Mouse (Mus musculus) myocyte (in vitro differentiated cells): ENCODE data around the gene a.

Source experiments
- CEBPB ChIP-seq: IDR thresholded peaks from 2 replicates; pipeline ENCODE4 v1.6.1; 2011; ENCODE audit warnings: mild to moderate bottlenecking, moderate library complexity; ENCODE audit not compliant: poor library complexity, insufficient read depth, severe bottlenecking
- E2F4 ChIP-seq: IDR thresholded peaks from one replicate; pipeline ENCODE4 v1.6.1; 2011; ENCODE audit warnings: mild to moderate bottlenecking, control low read depth, moderate library complexity; ENCODE audit not compliant: insufficient read depth
- MAX ChIP-seq: IDR thresholded peaks from one replicate; pipeline ENCODE4 v1.6.1; 2011; ENCODE audit warnings: low read depth, mild to moderate bottlenecking, control low read depth
- MYOD1 ChIP-seq, 3 experiments: IDR thresholded peaks; one replicate each; pipeline ENCODE4 v1.6.1; 2011; ENCODE audit warnings: control low read depth in 2 of 3, low read depth in 2 of 3, mild to moderate bottlenecking in 2 of 3, moderate library complexity in 1 of 3; ENCODE audit not compliant: insufficient read length in 2 of 3, control insufficient read depth in 1 of 3
- POLR2A ChIP-seq: IDR thresholded peaks from one replicate; pipeline ENCODE4 v1.6.1; 2011; ENCODE audit warnings: low read depth, mild to moderate bottlenecking, control low read depth, moderate library complexity; ENCODE audit not compliant: insufficient read length
- POLR2AphosphoS2 ChIP-seq: IDR thresholded peaks from one replicate; pipeline ENCODE4 v1.6.1; 2011; ENCODE audit warnings: low read depth, control low read depth; ENCODE audit not compliant: insufficient read length
- SRF ChIP-seq: IDR thresholded peaks from one replicate; pipeline ENCODE4 v1.6.1; 2011; ENCODE audit warnings: low read depth; ENCODE audit not compliant: control insufficient read depth, insufficient read length
- TCF12 ChIP-seq: IDR thresholded peaks from one replicate; pipeline ENCODE4 v1.6.1; 2011; ENCODE audit warnings: mild to moderate bottlenecking, control low read depth; ENCODE audit not compliant: poor library complexity, insufficient read depth, severe bottlenecking
- TCF3 ChIP-seq: IDR thresholded peaks from one replicate; pipeline ENCODE4 v1.6.1; 2011; ENCODE audit warnings: low read depth, control low read depth; ENCODE audit not compliant: insufficient read length
- USF1 ChIP-seq: IDR thresholded peaks from one replicate; pipeline ENCODE4 v1.6.1; 2011; ENCODE audit warnings: low read depth, mild to moderate bottlenecking, control low read depth, moderate library complexity

- TF ChIP-seq TCF3: no peak
- TF ChIP-seq POLR2AphosphoS2: no peak
- no peak for TF ChIP-seq E2F4
- no peak for TF ChIP-seq CEBPB
- TF ChIP-seq POLR2A: no peak
- no peak for TF ChIP-seq MAX
- TF ChIP-seq MYOD1 (IDR thresholded peaks at IDR 0.05; ENCODE audit: control insufficient read depth in 1 of 3, insufficient read length in 2 of 3, low read depth in 2 of 3): no peak
- TF ChIP-seq TCF12: no peak
- no peak for TF ChIP-seq SRF
- no peak for TF ChIP-seq USF1
Measured at GRCm38 (mm10) chr2:154743915-154744314, 47.3 kb upstream of the a start.
